Mouse (Mus musculus) adrenal gland, adult 8-10 months (tissue): ENCODE results near the gene Dennd1c. TPM values are rescaled to one million over a fixed set of nuclear protein-coding genes. Genes with fewer than 3 reads are reported as not detected.

Source experiments
- DNase-seq: peaks from one replicate; pipeline ENCODE4 v3.0.0; 2022
- total RNA-seq, 4 experiments: library from RNA; stranded (reverse); gene quantifications; 2 replicates each; pipeline ENCODE4 v1.2.4; 2022

Gene Dennd1c
- total RNA-seq = 1 to 10 TPM; 1.5 to 4.3 (median 2.5) TPM

DNA sequence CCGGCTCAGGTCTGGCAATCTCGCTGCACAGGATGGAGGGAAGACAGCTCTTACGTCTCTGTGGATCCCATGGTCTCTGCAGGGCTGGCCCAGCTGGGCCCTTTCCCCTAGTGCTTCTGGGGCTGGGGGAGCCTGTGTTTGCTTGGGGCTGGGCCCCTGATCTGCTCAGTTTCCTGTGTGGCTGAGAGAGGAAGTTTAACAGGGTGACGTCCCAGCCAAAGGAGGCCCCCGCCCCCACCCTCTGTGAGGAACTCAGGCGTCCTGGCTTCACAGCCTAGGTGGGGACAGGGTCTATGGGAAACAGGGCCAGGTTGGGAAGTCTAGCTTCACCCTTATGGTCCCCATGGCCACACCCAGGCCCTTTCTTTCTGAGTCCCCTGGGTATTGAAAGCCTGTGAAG lies at the start of gene Dennd1c:
Dennd1c (minus strand) TSS at position 179 of the 400 bp plus-strand sequence.
- no peak for DNase-seq

DNA sequence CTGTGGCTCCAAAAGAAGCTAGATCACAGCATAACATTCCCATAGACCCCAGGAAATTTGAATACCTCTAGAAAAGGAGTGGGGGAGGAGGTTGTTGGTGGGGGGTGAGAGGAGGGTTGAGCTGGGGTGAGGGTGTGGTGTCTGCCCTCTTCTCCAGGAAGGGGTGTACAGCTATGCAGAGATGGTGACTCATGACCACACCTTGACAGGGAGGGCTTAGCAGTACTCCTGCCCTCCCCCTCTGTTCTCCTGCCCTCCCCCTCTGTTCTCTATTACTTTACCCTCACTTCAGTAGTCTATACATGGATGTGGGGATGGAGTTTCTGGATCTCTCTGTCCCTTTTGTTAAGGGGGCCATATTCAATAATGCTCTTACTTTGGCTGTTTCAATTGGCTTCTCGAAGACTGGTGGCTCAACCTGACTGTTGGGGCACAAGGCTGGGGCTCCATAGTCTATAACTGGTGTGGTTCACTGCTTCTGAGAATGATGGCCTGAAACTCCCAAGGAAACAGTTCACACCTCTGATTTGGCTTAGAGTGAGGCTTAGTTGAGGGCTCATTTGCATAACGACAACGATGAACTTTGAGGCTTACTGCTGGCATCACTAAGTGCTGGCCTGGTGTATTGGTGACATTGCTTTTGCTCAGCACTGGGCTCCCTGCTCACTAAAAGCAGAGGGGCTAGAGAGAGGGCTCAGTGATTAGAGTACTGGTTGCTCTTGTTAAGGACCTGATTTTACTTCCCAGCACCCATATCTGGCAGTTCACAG lies 47.7 kb upstream of the Dennd1c start:
- no peak for DNase-seq

DNA sequence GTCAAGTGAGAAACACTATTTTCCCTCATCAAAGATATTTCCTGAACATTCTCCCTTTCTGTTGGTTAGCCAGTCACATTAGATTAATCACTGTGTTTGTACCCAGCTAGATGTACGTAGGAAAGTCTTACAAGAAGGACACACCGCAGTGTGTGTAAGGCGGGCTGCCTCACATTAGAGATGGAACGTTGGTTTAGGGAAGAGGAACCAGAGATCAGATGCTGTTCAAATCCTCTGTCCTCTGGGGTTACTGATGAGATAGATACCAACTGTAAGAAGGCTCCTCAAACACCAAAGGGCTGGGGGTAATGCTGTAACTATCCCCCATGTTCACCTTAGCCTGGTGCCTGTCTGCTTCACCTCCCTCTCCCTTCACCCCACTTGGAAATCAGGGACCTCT lies 46.5 kb upstream of the Dennd1c start:
- DNase-seq = no peak

DNA sequence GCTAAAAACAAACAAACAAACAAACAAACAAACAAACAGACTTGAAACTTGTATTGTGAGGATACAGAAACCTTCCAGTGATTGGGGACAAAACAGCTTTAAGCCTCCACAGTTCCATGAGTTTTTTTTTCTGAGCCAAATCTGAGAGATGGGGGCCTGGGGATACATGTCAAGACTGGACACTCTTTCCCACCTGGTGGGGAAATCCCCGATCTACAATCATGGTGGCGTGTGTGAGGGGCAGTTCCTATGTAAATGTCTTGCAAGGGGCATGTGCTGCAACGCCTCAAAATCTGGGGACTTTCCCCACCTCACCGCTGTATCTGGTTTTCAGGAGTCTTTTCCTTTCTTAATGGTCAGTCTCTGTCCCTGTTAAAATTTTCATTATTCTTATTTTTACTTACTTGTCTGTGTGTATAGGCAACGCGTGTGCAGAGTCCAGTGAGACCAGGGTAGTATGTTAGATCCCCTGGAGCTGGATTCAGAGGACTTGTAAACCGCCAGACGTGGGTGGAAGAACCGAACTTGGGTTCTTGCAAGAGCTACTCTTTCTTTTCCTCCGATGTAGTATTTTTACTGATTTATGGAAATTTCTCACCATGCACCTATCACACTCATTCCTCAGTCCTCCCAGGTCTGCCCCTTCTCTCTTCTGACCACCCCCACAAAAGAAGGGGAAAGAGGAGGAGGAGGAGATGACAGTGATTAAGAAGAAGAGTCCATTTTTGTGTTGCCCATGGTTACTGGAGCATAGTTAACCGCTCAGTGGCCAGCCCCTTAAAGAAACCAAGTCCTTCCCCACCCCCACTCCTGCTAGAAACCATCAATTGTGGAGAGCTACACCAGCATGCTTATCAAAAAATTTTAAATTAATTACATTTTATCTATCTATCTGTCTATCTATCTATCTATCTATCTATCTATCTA lies 45.1 kb upstream of the Dennd1c start:
- DNase-seq = no peak

DNA sequence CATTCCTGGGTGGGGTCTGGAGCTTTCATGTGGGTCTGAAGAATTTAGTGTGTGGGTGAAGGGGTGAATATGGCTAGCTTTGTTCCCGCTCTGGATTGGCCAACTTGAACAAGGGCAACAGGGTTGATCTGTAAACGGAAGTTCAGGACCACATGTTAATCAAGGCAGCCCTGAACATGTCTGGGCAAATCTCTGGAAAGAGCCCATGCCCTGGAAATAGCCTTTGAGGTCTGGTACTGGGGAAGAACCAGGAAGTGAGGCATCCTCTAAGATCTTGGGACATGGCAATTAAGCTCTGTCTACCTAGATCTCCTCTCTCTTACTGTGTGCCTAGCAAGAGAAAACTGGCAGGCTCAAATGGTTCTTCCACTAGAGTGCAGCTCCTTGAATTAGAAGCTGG lies 43.5 kb upstream of the Dennd1c start:
- no peak for DNase-seq

DNA sequence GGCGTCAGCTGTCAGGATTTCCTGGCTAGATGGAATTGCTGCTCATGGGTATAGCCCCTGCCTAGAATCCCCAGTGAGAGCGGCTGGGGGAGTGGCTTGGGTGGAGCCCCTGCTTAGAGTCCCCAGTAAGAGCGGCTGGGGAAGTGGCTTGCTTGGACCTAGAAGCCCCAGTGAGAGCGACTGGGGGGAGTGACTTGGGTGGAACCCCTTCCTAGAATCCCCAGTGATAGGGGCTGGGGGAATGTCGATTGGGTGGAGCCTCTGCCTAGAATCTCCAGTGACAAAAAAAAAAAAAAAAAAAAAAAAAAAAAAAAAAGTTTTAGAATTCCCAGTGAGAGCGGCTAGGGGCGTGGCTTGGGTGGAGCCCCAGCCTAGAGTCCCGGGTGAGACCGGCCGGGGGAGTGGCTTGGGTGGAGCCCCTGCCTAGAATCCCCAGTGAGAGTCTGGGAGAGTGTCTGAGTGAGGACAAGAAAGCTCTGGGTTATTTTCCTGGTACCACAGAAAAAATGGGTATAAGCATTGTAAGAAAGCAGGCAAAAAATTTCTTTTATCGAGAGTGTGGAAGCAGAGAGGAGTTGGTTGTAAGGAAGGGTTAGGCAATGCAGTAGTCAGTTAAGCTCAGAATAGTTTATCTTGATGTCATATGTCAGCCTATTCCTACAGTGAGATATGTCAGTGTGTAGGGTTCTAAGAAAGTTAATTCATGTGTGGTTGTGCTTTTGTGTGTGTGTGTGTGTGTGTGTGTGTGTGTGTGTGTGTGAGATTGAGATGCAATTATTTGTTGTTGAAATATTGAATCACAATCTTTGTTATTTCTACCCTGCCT lies 40.4 kb upstream of the Dennd1c start:
- DNase-seq = no peak

DNA sequence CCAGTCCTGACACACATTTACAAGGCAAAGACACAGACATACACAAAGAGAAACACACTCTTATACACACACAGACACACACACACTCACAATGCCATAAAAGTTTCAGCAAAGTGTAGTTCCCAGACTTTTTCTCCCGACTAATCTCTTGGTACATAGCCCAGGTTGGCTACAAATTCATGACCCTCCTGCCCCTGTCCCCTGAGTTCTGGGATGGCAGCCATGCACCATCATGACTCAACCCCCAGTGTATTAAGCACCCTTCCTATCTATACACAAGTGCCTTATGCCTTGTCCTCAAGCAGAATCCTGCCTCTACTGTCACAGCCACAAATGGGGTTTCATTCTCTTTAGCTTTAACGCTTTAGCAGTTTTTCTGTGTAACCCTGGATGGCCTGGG lies 38.5 kb upstream of the Dennd1c start:
- DNase-seq = no peak

DNA sequence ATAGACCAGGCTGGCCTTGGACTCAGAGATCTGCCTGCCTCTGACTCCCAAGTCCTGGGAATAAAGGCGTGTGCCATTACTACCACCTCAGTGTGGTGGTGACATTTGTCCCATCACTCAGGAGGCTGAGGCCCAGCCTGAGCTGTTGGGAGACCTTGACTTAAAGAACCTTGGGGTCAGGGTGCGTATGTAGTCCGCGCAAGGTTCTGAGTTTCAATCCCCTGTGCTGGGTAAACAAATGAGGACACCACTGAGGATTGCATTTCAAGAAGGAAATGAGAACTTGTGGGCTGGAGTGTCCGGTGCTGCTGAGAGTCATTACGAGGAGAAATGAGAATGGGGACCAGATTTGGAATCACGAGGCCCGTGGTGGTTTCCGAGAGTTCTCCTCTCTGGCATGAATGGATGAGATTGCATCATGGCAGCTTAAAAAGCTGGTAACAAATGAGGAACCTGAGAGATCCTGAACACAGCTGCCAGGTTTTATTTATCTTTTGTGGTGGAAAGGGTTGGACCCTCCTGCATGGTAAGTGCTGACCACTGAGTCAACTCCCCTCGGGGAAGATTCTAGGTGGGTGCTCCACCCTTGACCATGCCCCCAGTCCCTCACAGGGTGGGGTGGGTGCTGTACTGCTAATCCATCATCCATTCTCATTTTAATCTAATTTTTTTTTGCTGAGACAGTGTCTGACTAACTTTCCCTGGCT lies 34.6 kb upstream of the Dennd1c start:
- DNase-seq = no peak

DNA sequence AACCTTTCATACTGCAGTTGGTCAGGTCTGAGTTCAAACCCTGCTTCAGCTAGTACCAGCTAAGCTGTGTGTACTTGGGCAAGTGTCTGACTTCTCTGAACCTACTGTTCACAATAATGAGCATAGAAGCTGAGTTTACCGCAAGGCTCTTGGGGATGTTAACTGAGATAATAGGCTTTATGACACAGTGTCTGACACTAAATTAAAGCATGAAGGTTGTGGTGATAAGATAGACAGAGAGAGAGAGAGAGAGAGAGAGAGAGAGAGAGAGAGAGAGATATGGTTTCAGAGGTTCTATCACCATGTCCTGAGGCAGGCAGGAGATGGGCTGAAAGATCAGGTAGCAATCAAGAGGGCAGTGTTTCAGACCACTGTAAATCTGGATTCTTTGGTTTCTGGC lies 31.7 kb upstream of the Dennd1c start:
- no peak for DNase-seq

DNA sequence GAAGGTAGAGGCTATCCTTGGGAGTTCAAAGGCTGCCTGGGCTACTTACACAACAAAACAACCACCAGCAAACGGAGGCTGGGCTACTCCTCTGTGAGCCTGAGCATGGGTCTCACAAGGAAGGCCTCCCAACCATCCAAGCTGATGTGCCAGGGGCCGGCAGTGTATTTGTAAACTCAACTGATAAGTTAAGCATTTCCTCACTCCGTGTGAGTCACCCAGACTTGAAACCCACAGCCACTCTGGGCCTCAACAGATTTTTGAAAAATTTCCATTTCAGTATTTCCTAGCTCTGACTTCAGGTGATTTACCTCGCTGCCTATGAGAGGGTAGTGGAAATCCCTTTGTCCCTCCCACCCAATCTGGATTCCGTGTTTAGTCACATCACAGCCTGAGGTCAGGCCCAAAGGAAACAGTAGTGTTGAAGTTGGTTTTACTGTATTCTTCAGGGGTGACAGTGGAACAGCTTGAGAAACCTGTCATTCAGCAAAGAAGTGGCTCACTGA lies 30.4 kb upstream of the Dennd1c start:
- no peak for DNase-seq

DNA sequence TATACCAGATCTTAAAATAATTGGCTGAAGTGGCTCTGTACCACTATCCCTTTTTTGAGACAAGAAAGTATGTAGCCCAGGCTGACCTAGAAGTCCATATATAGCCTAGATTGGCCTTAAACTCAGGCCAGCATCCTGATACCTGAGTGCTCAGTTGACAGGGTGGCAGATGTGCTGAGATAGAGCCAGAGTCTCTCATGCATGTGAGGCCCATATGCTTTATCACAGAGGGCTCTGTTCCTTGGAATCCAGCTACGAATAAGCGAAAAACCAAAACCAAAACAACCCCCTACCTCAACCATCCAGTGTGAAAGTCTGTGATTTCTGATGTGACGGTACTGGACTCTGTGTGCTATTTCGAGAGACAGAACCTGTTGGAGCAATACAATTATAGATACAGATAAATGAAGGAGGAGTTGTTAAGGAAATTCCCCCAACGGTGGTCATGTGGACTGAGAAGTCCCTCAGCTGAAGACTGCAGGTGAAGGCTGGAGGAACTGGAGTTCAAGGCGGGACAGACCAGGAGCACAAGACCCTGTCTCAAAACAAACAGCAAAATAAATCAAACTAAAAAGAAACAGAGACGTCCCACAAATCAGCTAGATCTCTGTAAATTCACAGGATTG lies 29.8 kb upstream of the Dennd1c start:
- DNase-seq = no peak

DNA sequence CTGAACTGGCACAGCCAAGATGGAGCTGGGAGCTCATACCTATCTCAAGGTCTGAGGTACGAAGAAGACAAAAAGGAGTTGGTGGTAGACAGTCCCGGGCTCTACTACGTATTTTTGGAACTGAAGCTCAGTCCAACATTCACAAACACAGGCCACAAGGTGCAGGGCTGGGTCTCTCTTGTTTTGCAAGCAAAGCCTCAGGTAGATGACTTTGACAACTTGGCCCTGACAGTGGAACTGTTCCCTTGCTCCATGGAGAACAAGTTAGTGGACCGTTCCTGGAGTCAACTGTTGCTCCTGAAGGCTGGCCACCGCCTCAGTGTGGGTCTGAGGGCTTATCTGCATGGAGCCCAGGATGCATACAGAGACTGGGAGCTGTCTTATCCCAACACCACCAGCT lies 28.8 kb upstream of the Dennd1c start:
- no peak for DNase-seq

DNA sequence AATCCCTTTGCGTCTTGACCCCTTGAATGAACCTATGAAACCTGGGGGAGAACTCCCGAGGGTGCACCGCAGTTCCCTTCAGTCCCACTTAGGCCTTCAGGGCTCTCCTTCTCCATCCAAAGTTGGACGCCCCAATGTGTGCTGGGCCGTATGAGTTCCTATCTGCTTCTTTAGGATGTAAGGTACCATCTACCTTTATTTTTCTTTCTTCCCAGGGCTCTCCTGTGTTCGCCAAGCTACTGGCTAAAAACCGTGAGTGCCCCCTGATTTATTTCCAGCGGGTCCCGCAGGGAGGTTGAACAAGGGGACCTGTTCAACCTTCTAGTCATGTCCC lies 27.7 kb upstream of the Dennd1c start:
- no peak for DNase-seq

DNA sequence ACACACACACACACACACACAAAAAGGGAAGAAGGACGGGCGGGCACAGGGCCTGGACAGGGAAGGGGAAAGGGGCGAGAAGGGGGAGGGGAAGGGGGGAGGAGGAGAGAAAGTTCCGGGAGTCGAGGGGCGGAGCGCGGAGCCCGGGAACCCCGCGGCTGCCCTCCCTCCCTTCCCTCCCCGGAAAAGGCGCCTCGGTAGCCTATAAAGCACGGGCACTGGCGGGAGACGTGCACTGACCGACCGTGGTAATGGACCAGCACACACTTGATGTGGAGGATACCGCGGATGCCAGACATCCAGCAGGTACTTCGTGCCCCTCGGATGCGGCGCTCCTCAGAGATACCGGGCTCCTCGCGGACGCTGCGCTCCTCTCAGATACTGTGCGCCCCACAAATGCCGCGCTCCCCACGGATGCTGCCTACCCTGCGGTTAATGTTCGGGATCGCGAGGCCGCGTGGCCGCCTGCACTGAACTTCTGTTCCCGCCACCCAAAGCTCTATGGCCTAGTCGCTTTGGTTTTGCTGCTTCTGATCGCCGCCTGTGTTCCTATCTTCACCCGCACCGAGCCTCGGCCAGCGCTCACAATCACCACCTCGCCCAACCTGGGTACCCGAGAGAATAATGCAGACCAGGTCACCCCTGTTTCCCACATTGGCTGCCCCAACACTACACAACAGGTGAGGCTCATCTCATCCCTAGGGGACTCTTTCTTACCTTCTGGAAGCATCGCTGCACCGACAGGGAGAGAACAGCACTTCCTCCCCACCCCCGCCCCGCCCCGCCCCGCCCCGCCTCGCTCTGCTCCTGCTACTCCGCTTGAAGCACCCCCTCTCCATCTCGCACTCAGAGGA lies 27.1 kb upstream of the Dennd1c start, which contains the start of gene Tnfsf9:
Tnfsf9 (plus strand) TSS at position 145 of the 854 bp plus-strand sequence.
- DNase-seq = no peak

DNA sequence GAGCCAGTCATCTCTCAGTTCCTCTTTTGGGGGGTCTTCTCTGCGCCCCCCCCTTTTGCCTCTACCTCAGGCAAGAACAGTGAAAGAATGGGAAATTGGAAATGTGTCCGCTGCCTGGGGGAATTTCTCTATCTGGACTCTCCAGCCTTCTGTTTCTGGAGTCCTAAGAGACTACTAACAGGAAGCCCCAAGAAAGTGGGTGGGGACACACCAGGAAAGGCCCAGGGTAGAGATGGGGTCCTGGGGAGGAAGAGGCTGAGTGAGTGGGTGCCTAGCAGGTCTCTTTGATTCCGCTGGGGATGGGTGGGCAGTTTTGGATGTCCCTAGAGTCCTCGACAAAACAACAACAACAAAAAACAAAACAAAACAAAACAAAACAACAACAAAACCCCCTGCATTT lies 26.2 kb upstream of the Dennd1c start:
- DNase-seq = no peak

DNA sequence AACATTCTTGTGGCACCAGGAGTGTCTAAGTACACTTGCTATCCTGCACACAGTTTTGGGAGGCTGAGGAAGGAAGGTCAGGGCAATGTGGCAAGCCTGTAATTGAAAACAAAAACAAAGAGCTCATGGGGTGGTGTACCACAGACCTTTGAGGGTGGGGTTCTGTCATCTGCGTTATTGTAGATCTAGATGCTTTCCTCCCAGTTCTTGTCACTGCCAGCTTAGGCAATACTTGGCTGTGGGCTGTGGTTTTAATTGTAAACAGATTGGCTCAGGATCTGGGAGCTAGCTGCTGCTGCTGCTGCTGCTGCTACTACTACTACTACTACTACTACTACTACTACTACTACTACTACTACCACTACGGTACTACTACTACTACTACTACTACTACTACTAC lies 24.0 kb upstream of the Dennd1c start:
- DNase-seq = no peak

DNA sequence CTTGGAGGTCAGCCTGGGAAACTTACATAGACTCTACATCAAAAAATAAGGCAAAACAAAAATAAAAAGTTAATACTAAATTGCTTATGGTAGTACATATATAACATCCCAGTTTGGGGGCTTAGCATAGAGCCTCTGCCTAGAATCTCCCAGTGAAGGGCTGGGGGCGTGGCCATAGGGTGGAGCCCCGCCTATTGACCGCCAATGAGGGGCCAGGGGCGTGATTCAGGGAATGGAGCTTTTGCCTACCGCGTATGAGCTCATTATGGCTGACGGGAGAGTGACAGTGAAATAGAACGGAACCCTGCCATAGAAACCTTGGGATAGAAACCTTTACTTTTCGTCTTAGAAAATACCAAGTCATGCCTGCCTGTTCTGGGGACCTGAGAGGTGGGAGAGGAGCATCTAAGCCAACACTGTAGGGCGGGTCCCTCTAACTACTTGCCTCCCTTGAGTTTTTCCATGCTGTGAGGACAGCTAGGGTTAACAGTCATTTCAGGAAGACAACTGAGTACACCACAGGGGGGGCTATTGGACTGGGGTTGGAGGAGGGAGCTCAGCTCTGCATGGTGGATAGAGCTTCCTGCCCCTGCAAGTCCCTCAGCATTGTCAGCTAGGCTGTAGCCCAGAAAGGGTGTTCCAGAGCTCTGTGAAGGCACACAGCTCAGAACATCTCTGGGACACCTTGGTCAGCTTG lies 21.5 kb upstream of the Dennd1c start:
- no peak for DNase-seq

DNA sequence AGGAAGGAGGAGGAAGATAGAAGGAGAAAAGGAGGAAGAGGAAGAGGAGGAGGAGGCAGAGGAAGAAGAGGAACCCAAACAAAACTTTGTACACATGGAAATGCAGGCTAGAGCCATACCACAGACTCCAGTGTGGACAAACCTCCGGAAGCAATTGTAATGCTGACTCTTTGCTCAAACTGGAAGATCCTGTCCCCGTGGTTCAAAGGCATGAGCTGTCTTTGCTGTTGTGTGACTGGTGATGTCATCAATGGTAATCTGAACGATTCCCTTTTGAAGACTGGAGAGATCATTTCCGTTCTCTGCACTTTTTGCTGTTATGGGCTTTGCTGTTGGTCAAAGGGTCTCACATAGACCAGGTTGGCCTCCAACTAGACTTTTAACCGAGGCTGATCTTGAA lies 20.0 kb upstream of the Dennd1c start:
- no peak for DNase-seq

DNA sequence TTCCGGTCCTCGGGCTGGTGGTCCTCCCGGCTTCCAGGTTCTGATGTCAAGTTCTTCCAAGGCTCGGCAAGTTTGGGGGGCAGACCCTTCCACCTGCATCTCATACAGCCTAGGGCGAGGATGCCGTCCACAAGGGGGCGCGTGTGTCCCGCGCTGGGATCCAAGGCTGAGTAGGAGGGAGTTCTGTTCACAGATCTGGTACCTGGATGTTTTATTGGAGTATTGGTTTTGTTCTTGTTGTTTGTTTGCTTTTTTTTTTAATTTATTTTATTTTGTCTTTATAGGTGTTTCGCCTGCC lies 18.3 kb upstream of the Dennd1c start:
- DNase-seq = peak; percentile 57
